Mouse (Mus musculus) embryonic stem cell, embryonic (primary cell): Measurements from ENCODE around the gene Eif2b5.
"Not testable (repeated sequence)": the region's sequence is repeated elsewhere in the genome, so short reads cannot be mapped to it uniquely, and the experiment has no call there.

Source experiments
- CTCF ChIA-PET, 4 experiments: fragments of 300-600 bp in 2 of 4; fragments of 350-600 bp in 2 of 4; sonication (Branson Sonifier 250); formaldehyde crosslinking; loops; one replicate each; lab custom pipeline; 2022; ENCODE audit warnings: inconsistent platforms in 2 of 4; lab: Charles Lee
- POLR2A ChIA-PET, 4 experiments: fragments of 300-600 bp in 2 of 4; fragments of 350-600 bp in 2 of 4; sonication (Branson Sonifier 250); formaldehyde crosslinking; loops; one replicate each; lab custom pipeline; 2022; ENCODE audit warnings: antibody characterized with exemption in 4 of 4, inconsistent platforms in 1 of 4; lab: Charles Lee

Gene Eif2b5

DNA sequence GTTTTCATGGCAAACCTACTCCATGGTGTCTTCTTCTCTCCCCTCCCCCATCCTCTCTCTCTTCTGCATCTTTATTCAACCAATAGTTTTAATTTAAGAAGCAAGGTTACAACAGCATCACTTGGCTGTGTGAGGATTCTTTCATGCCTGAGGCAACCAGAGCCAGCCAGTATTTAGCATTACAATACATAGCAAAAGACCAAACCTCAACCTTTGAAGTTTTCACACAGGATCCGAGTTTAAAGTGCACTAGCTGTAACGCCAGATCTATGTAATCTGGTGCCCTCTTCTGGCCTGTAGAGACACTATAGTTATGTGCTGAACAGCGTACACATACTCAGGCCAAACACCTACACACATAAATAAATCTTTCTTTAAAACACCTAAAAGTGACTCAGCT is 18.5 kb upstream of the Eif2b5 start:
- CTCF ChIA-PET = interaction anchor here in 3 of 4 experiments (0.5 to 1.4 kb wide), 8 partner anchors 28 to 312 kb away, joined by 3 to 5 read pairs (median 4); partner anchors contain the start of gene Abcc5 (in 1 of the 3)
- POLR2A ChIA-PET = interaction anchor here in 3 of 4 experiments (0.6 to 7.3 kb wide), 24 partner anchors 8 to 382 kb away, joined by 3 to 188 read pairs (median 6); partner anchors contain the start of genes Eif2b5 (in 2 of the 3) and Abcc5 (in 1 of the 3)

GRCm38 (mm10) chr16:20481746-20482145 is 16.9 kb upstream of the Eif2b5 start:
- CTCF ChIA-PET = interaction anchor here in 1 of 4 experiments (0.5 kb wide), 1 partner anchor 281 kb away, joined by 4 read pairs; no protein-coding TSS in a partner anchor
- POLR2A ChIA-PET = interaction anchor here in 2 of 4 experiments (0.8 to 7.3 kb wide), 3 partner anchors 17 to 39 kb away, joined by 4 to 188 read pairs (median 5); partner anchors contain the start of gene Eif2b5 (in 2 of the 2)

DNA sequence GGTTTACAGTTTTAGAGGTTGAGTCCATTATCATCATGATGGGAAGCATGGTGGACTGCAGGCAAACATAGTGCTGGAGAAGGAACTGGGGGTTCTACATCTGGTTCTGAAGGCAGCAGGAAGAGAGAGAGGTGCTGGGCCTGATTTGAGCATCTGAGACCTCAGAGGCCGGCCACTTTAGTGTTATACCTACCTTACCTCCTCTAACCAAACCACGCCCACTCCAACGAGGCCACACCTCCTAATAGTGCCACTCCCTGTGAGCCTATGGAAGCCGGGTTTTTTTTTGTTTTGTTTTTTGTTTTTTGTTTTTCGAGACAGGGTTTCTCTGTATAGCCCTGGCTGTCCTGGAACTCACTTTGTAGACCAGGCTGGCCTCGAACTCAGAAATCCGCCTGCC is 14.9 kb upstream of the Eif2b5 start:
- POLR2A ChIA-PET = interaction anchor here in 2 of 4 experiments (0.8 to 6.2 kb wide), 5 partner anchors 9 to 14 kb away, joined by 3 to 55 read pairs (median 5); partner anchors contain the start of gene Eif2b5 (in 1 of the 2)
- CTCF ChIA-PET = interaction anchor here in 1 of 4 experiments (0.6 kb wide), 1 partner anchor 14 kb away, joined by 7 read pairs; no protein-coding TSS in a partner anchor

DNA sequence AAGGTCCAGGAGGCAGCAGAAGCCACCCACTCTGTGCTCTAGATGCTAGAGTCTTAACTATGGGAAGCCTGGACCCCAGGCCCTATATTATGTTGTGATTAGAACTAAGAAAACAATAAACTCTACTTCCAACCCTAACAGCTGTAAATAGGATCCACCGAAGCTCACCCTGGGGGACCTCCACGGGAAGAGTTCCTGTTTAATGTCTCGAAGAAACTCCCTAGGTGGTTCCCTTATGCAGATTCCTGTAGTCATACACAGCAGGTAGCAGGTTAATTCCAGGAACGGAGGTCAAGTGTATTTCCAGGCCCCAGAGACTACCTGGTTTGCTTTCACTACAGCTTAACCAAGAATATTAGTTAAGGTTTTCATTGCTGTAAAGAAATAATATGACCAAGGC is 13.6 kb upstream of the Eif2b5 start:
- ChIA-PET CTCF (no interaction called here), POLR2A (interaction anchor here in 3 of 4 experiments (0.6 to 6.2 kb wide), 10 partner anchors 10 to 387 kb away, joined by 3 to 55 read pairs (median 4); partner anchors contain the start of gene Eif2b5 (in 2 of the 3))

DNA sequence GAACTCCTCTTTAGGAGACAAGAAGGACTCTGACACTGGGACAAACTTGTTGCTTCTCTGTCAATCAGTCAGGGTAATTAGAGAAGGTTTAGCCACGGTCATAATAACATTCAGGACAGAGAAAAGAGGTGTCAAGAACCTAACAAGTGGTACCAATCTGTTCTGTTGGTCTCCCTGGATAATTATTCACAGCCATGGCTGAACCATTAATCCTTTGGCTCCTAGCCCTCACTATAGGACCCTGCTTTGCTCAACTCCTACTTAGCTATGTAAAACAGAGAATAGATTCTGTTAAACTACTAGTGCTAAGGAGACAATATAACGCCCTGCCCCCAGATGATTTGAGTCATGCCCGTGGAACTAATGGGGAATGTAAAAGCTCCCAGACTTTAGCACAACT is 12.6 kb upstream of the Eif2b5 start:
- ChIA-PET CTCF (no interaction called here), POLR2A (interaction anchor here in 2 of 4 experiments (1.0 to 6.2 kb wide), 2 partner anchors 12 kb away, joined by 4 to 55 read pairs; partner anchors contain the start of gene Eif2b5 (in 2 of the 2))

- POLR2A ChIA-PET = interaction anchor here in 2 of 4 experiments (0.7 to 6.2 kb wide), 8 partner anchors 9 to 113 kb away, joined by 3 to 55 read pairs (median 6); partner anchors contain the start of gene Eif2b5 (in 2 of the 2)
- CTCF ChIA-PET = interaction anchor here in 1 of 4 experiments (0.6 kb wide), 1 partner anchor 205 kb away, joined by 6 read pairs; the partner anchor contains the start of gene Fam131a
These were observed 10.5 kb upstream of the Eif2b5 start for GRCm38 (mm10) chr16:20488151-20488550.

DNA sequence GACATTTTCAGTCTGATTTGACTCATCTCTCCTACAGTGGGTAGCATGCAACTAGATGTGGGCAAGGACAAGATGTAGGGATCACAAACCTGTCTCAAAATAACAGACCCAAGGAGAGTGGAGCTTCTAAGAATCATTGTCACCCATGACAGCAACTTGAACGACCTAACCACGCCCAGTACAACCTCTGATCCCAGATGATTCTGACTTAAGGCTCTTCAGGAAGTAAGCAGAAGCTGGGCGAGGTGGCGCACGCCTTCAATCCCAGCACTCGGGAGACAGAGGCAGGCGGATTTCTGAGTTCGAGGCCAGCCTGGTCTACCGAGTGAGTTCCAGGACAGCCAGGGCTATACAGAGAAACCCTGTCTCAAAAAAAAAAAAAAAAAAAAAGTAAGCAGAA is 9.9 kb upstream of the Eif2b5 start:
- CTCF ChIA-PET = not testable (repeated sequence)
- POLR2A ChIA-PET = interaction anchor here in 3 of 4 experiments (0.6 to 6.2 kb wide), 11 partner anchors 9 to 374 kb away, joined by 3 to 55 read pairs (median 4); partner anchors contain the start of gene Eif2b5 (in 2 of the 3)

DNA sequence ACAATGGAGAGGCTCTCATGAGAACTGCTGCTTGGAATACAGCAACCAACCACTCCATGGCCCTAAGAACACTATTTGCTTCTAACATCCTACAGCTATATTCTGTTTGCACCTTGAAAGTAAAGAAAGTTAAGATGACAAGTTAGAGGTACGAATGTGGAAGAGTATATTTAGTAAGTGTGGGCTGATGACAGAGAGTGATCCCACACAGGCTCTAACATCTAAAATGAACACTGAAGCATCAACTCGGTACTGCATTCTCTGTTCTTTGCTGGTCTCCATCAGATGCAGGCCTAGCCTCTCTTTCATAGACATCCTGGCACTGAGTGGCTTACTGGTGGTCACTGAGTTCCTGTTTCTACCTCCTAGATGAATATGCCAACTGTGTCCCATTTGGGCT is 9.4 kb upstream of the Eif2b5 start:
- POLR2A ChIA-PET = interaction anchor here in 3 of 4 experiments (0.6 to 6.2 kb wide), 6 partner anchors 8 to 375 kb away, joined by 4 to 55 read pairs (median 7); partner anchors contain the start of gene Eif2b5 (in 2 of the 3)
- CTCF ChIA-PET = interaction anchor here in 1 of 4 experiments (0.5 kb wide), 1 partner anchor 213 kb away, joined by 3 read pairs; no protein-coding TSS in a partner anchor

DNA sequence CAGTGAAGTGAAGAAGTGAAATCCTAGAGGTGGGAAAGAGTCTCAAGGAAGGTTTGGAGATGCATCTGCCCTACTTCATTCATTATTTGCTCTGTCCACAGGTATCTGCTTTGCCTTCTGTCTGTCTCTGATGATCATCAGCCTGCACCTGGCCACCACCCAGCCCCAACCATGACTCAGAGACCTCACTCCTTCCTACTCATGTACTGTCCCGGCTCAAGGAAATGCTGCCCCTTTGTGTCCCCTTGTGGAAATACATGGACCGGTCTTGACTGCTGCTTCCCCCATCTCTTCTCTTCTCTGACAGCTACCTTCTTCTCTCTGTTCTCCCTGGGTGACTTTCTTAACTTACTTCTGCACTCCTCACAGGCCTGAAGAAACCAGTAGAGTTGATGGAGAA is 8.0 kb upstream of the Eif2b5 start:
- ChIA-PET CTCF (interaction anchor here in 1 of 4 experiments (0.5 kb wide), 1 partner anchor 23 kb away, joined by 3 read pairs; no protein-coding TSS in a partner anchor), POLR2A (interaction anchor here in 2 of 4 experiments (1.0 to 4.1 kb wide), 5 partner anchors 8 to 24 kb away, joined by 3 to 21 read pairs (median 3); partner anchors contain the start of gene Eif2b5 (in 1 of the 2))

GRCm38 (mm10) chr16:20491301-20491700 is 7.3 kb upstream of the Eif2b5 start:
- POLR2A ChIA-PET = interaction anchor here in 2 of 4 experiments (1.0 to 4.1 kb wide), 6 partner anchors 12 to 44 kb away, joined by 3 to 21 read pairs (median 3); no protein-coding TSS in a partner anchor
- CTCF ChIA-PET = no interaction called here

- ChIA-PET CTCF (interaction anchor here in 1 of 4 experiments (0.7 to 1.0 kb wide), 2 partner anchors 266 to 298 kb away, joined by 3 read pairs; no protein-coding TSS in a partner anchor), POLR2A (interaction anchor here in 2 of 4 experiments (0.7 to 10.1 kb wide), 27 partner anchors 9 to 485 kb away, joined by 3 to 148 read pairs (median 4); partner anchors contain the start of genes Dvl3 (in 2 of the 2), Alg3 (in 1 of the 2), Eef1akmt4 (in 1 of the 2) and Gm49333 (in 1 of the 2))
These were observed 5.2 kb upstream of the Eif2b5 start for GRCm38 (mm10) chr16:20493452-20493851.

DNA sequence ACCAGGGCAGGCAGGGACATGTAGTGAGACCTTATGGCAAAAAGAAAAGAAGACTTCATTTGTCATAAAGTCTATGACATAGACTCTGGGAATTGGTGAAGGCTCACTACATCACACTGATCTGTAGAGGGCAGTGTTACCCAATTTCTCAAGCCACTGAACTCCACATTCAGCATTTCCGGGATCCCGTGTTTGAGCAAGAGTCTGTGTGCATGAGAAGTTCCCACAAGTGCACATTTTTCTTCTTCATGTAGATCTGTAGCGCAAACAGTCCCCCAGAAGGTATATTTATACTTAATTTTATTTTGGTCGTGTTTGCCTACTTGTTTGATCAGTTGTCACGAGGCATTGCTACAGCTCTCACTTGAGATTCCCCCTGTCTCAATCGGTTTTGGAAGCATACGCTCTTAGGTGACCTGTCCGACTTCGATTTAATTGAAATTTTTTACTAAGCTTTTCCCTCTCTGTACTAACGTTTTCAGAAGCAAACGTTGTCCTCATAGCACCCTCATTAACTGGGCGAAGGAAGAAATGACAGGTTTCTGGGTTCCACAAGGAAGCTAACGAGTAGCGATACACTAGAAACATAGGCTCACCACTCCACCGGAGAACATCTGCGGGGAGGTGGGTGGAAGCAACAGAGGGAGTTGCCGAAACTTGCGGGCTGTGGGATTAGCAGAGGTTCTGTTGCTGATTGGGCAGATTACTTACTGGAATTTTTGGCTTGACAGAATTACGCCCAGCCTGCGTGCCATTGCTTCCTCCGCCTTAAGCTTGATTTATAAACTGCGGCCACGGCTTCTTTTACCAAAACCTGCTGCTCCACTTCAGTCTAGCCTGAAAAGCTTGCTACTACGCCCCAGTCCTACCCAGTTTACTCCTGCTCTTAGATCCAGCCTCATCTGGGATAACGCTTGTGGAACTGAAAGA is 1.7 kb upstream of the Eif2b5 start:
- ChIA-PET POLR2A (interaction anchor here (0.6 to 10.6 kb wide), 88 partner anchors 9 to 708 kb away, joined by 3 to 231 read pairs (median 6); partner anchors contain the start of genes Ap2m1 (in 3 of the 4), Dvl3 (in 3 of the 4), Abcc5 (in 2 of the 4) and Abcf3 (in 2 of the 4)), CTCF (interaction anchor here in 1 of 4 experiments (0.7 to 1.2 kb wide), 3 partner anchors 88 to 133 kb away, joined by 3 read pairs; partner anchors contain the start of gene Ece2)

DNA sequence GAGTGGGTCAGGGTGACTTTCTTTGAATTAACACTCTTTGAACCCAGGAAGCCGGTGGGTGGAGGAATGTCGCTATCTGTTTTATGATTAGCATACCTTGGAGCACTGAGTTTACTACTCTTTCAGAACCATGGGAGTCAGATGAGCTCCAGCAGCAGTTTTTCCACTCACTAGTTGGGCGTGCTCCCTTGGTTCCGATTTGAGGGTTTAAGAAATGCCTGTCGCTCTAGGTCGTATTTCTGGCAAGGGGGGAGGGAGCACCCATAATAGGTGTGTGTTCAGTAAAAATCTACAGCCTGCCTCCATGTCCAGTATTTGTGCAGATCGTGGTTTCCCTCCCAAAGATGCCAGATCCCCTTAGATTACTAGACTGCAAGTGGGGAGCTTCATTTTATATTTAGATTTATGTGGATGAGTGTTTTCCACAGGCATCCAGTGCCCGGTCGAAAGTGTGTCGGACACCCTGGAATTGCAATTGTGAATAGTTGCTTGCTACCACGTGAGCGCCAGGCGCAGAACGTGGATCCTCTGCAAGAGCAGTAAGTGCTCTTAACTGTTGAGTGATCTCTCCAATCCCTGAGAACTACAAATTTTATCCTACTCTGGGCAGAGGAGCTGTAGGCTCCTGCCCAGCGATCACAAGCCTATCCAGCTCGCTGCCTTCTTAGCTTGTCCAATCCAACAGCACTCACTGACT is 489 bp upstream of the Eif2b5 start:
- CTCF ChIA-PET = interaction anchor here in 1 of 4 experiments (0.6 to 1.5 kb wide), 4 partner anchors 11 to 156 kb away, joined by 3 to 9 read pairs (median 3); no protein-coding TSS in a partner anchor
- POLR2A ChIA-PET = interaction anchor here (0.5 to 10.6 kb wide), 164 partner anchors 8 to 1940 kb away, joined by 3 to 231 read pairs (median 4); partner anchors contain the start of genes Dvl3 (in 3 of the 4), Eef1akmt4 (in 3 of the 4), Gm49333 (in 3 of the 4) and Abcc5 (in 2 of the 4)

- CTCF ChIA-PET = no interaction called here
- POLR2A ChIA-PET = interaction anchor here (0.7 to 10.6 kb wide), 24 partner anchors 8 to 195 kb away, joined by 3 to 231 read pairs (median 4); partner anchors contain the start of genes Dvl3 (in 3 of the 4), Abcf3 (in 2 of the 4), Alg3 (in 1 of the 4) and Ap2m1 (in 1 of the 4)
These were observed 7.4 kb downstream of the Eif2b5 start for GRCm38 (mm10) chr16:20506000-20506399.

- POLR2A ChIA-PET = interaction anchor here in 3 of 4 experiments (0.6 to 11.1 kb wide), 36 partner anchors 8 to 252 kb away, joined by 3 to 148 read pairs (median 4); partner anchors contain the start of genes Abcf3 (in 2 of the 3), Ap2m1 (in 2 of the 3), Eif2b5 (in 2 of the 3) and Camk2n2 (in 1 of the 3)
- CTCF ChIA-PET = interaction anchor here (0.5 to 1.6 kb wide), 24 partner anchors 9 to 685 kb away, joined by 3 to 9 read pairs (median 4); partner anchors contain the start of genes Abcf3 (in 2 of the 4), Ap2m1 (in 2 of the 4), Abcc5 (in 1 of the 4) and Clcn2 (in 1 of the 4)
These were observed 10.7 kb downstream of the Eif2b5 start for GRCm38 (mm10) chr16:20509349-20509748.

DNA sequence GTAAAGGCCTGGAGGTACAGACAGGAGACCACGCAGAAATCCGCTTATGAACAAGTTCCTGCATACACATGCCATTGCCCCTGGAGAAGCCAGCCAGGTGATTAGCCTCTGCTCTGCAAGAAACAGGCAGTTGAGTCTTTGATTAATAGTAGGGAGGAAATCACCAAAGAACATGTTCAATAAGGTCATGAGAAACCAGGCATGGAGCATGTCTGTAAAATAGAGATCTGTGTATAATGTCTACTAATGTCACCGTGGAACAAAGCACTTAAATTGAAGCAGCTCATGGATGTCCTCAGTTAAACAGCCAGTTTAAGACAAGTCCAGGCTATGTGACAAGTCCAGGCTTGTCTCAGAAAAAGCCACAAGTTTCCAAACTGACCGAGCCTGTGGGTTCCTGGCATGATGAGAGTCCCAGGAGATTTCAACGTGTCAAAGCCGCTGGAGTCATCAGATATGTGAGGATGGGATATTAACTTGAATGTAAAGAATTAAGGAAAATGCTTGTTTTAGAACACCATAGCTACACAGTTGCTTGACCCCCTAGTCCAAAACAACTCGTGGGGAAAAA is 12.7 kb downstream of the Eif2b5 start:
- POLR2A ChIA-PET = interaction anchor here in 2 of 4 experiments (0.6 to 11.1 kb wide), 25 partner anchors 10 to 252 kb away, joined by 3 to 148 read pairs (median 4); partner anchors contain the start of genes Eif2b5 (in 2 of the 2), Abcf3 (in 1 of the 2), Ap2m1 (in 1 of the 2) and Camk2n2 (in 1 of the 2)
- CTCF ChIA-PET = no interaction called here
